Mouse (Mus musculus) stomach, embryonic 14.5 days (tissue): ENCODE data around the gene Slc5a11. TPM values are rescaled to one million over a fixed set of nuclear protein-coding genes. Genes with fewer than 3 reads are reported as not detected.

Experiments used
- ATAC-seq: fragments of 200-750 bp; cut with Nextera tagmentation; 2 replicates; pipeline ENCODE4 v1.8.0; 2017; ENCODE audit warnings: low read depth, moderate TSS enrichment; ENCODE audit not compliant: insufficient number of reproducible peaks, insufficient read depth, low FRiP score
- H3K27ac ChIP-seq: fragments of 300-500 bp; sonication (generic); 2 replicates; pipeline ENCODE4 v1.5.1; 2014; ENCODE audit warnings: mild to moderate bottlenecking, low read length, moderate library complexity, mixed read lengths
- H3K27me3 ChIP-seq: fragments of 300-500 bp; sonication (generic); 2 replicates; pipeline ENCODE4 v1.6.1; 2014; ENCODE audit warnings: low read length, control low read depth, mixed read lengths; ENCODE audit not compliant: control insufficient read depth, insufficient read depth
- H3K36me3 ChIP-seq: fragments of 300-500 bp; sonication (generic); 2 replicates; pipeline ENCODE4 v1.6.1; 2014; ENCODE audit warnings: mild to moderate bottlenecking, control low read depth, low read length, moderate library complexity, mixed read lengths; ENCODE audit not compliant: control insufficient read depth, insufficient read depth
- H3K4me1 ChIP-seq: fragments of 300-500 bp; sonication (generic); 2 replicates; pipeline ENCODE4 v1.6.1; 2014; ENCODE audit warnings: low read length, control low read depth, mixed read lengths; ENCODE audit not compliant: control insufficient read depth, insufficient read depth
- H3K4me2 ChIP-seq: fragments of 300-500 bp; sonication (generic); replicated peaks from 2 replicates; pipeline ENCODE4 v1.6.1; 2014; ENCODE audit warnings: low read depth, low read length, control low read depth
- H3K4me3 ChIP-seq: fragments of 300-500 bp; sonication (generic); 2 replicates; pipeline ENCODE4 v1.5.1; 2014; ENCODE audit warnings: low read depth, low read length, control low read depth
- H3K9ac ChIP-seq: fragments of 300-500 bp; sonication (generic); replicated peaks from 2 replicates; pipeline ENCODE4 v1.6.1; 2014; ENCODE audit warnings: low read depth, mild to moderate bottlenecking, control low read depth, low read length, moderate library complexity, mixed read lengths
- H3K9me3 ChIP-seq: fragments of 300-500 bp; sonication (generic); 2 replicates; pipeline ENCODE4 v1.6.1; 2016; ENCODE audit warnings: low read depth, low read length, control low read depth; ENCODE audit not compliant: control insufficient read depth
- WGBS: fragments of 180-500 bp; shearing (Covaris S2); extraction: QIAGEN DNeasy Blood & Tissue Kit; methylation state at CpG from one replicate; pipeline ENCODE4 v1.1.7; 2014; 5-methylcytosine and 5-hydroxymethylcytosine counted together
- polyA plus RNA-seq: library from polyadenylated mRNA; unstranded; fragments of >200 nt; fragmentation: Nextera tagmentation; extraction: Ambion mirVana; gene quantifications from 2 replicates; pipeline ENCODE4 v1.2.1, GENCODE M21; 2014

Gene Slc5a11
- polyA plus RNA-seq, 1 experiment from 2014 or later = 0.20 TPM

DNA sequence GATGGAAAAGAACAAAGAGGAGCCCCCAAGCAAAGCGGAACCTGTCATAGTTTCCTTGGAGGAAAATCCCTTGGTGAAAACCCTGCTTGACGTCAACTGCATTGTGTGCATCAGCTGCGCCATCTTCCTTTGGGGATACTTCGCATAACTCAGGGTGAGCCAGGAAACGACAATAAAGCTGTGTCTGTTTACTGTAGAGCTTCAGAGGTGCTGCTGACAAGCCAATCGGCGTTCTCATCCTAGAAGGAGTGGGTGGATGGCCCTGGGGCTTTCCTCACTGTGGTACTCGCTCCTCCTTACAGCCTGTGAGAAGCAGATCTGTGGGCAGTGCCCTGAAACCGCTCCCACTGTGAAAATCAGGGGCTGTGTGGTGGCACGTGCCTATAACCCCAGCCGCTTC is 58.5 kb downstream of the Slc5a11 start:
- H3K4me1 ChIP-seq = no peaks in the 10 kb centered on the region
- no peaks in the 10 kb centered on the region for H3K9me3 ChIP-seq
- 66% methylated on average over 11 of the region's 11 CpGs for WGBS
- no peaks in the 10 kb centered on the region for H3K36me3 ChIP-seq
- no peak overlapping the region for H3K9ac ChIP-seq
- no peak overlapping the region for H3K4me3 ChIP-seq
- H3K27me3 ChIP-seq = no peaks in the 10 kb centered on the region
- no peak overlapping the region for H3K27ac ChIP-seq
- no peak overlapping the region for H3K4me2 ChIP-seq
- no peak for ATAC-seq

DNA sequence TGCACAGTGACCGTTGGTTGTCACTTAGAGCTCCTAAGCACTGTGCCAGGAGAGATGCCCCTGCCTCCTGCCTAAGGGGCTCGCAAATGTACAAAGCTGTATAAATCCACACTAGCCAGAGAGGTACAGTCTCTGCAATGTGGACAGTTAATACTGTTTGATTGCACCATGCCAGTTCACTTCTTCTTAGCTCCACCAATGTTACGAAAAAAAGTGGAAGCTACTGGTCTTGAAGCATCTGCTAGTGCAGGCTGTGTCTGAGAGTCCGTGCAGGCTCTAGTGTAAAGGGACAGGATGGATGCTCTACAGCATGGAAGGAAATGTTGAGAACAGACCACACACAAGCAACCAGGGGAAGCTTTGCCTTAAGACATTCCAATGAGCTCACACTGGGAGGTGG is 62.0 kb downstream of the Slc5a11 start:
- H3K4me3 ChIP-seq = no peak overlapping the region
- H3K4me2 ChIP-seq = no peak overlapping the region
- H3K27ac ChIP-seq = no peak overlapping the region
- no peaks in the 10 kb centered on the region for H3K4me1 ChIP-seq
- H3K9me3 ChIP-seq = no peaks in the 10 kb centered on the region
- no peaks in the 10 kb centered on the region for H3K27me3 ChIP-seq
- no peak for ATAC-seq
- no peak overlapping the region for H3K9ac ChIP-seq
- H3K36me3 ChIP-seq = peaks cover 15% of the 10 kb centered on the region; the same call in 1 of the 2 replicates
- 87% methylated on average over 4 of the region's 4 CpGs for WGBS

DNA sequence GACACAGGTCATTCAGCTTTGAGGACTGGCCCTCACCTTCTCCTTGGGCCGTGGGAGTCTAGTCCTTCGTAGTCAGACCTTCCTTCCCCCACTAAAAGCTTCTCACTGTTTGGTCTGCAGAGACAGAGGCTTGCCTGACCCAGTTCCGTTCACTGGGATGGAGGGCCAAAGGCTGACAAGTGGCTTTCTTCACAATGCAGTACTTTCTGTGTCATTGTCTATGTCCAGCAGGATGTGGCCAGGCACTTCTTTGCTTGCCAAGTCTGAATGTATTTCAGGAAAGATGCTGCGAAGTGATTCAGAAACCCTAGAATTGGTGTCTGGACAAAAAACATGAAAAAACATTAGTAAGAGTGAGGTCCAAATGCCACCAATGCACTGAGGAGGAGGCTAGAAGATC is 65.2 kb downstream of the Slc5a11 start:
- ATAC-seq = no peak
- Histone ChIP-seq H3K27ac (no peak overlapping the region), H3K36me3 (peaks cover 15% of the 10 kb centered on the region; the same call in 1 of the 2 replicates), H3K4me1 (no peaks in the 10 kb centered on the region), H3K4me3 (no peak overlapping the region), H3K9ac (no peak overlapping the region), H3K9me3 (no peaks in the 10 kb centered on the region), H3K4me2 (no peak overlapping the region), H3K27me3 (no peaks in the 10 kb centered on the region)
- WGBS = 91% methylated on average over 4 of the region's 4 CpGs

DNA sequence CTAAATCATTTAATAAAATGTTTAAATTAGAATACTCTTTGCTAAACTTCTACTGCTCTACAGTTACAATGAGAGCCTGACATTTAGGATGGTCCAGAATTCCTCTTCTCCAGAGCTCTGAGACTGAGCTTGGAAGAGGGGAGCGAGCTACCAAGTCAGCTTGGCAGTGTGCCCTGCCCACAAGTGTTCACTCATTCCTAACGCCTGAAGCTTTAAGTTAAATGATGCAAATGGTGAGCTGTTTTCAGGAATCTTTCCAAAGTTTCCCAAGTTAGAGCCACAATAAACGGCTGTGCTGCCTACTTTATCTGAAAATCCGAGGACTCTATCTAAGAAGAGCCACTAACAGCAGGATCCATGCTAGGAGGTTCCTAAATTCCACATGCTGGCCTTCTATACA is 69.2 kb downstream of the Slc5a11 start:
- no peak overlapping the region for H3K4me3 ChIP-seq
- no peak overlapping the region for H3K4me2 ChIP-seq
- H3K36me3 ChIP-seq = peaks cover 33% of the 10 kb centered on the region
- H3K27ac ChIP-seq = no peak overlapping the region
- ATAC-seq = no peak
- no peak overlapping the region for H3K9ac ChIP-seq
- H3K9me3 ChIP-seq = no peaks in the 10 kb centered on the region
- H3K4me1 ChIP-seq = no peaks in the 10 kb centered on the region
- no peaks in the 10 kb centered on the region for H3K27me3 ChIP-seq
- WGBS = 73% methylated on average over 4 of the region's 4 CpGs

DNA sequence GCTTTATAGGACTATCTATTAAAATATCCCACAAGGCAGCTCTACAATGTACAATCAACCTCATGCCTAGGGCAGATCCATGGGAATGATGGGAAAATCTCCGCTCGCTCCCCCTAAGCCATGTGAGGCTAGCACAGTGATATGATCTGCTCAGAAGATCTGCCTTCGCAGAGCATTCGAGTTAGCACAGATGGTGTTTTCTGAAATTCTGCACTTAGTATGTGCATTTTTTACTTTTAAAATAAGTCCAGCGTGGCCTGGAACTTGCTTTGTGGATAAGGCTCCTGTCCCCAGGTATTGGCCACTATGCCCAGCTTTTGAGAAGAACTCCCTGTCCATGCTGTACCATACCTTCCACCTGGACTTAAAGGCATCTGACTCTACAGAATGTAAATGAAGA is 71.3 kb downstream of the Slc5a11 start:
- H3K27me3 ChIP-seq = no peaks in the 10 kb centered on the region
- H3K9ac ChIP-seq = no peak overlapping the region
- H3K4me3 ChIP-seq = no peak overlapping the region
- H3K36me3 ChIP-seq = peaks cover 28% of the 10 kb centered on the region
- no peak for ATAC-seq
- H3K27ac ChIP-seq = no peak overlapping the region
- no peak overlapping the region for H3K4me2 ChIP-seq
- H3K9me3 ChIP-seq = no peaks in the 10 kb centered on the region
- WGBS = 96% methylated on average over 5 of the region's 5 CpGs
- H3K4me1 ChIP-seq = no peaks in the 10 kb centered on the region

DNA sequence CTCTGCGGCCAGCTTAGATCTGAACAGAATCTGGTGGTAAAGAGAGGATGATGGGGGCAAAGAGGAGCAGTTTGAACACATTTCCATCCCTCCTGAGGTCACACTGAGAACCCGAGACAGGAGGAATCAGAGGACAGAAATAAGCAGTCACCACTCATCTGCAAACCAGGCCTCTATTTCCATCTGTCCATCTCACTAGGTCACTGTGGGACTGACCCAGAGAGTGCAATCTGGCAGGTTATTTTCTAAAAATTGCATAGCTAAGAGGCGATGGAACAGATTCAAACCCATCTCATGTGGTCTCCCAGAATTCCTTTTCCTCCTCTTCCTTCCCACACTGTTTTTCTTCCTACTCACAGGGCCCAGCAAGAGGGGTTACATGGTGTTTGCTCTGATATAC is 73.3 kb downstream of the Slc5a11 start:
- no peak overlapping the region for H3K4me2 ChIP-seq
- H3K4me3 ChIP-seq = no peak overlapping the region
- no peaks in the 10 kb centered on the region for H3K9me3 ChIP-seq
- no peak for ATAC-seq
- no peak overlapping the region for H3K9ac ChIP-seq
- 87% methylated on average over 3 of the region's 3 CpGs for WGBS
- H3K27ac ChIP-seq = no peak overlapping the region
- no peaks in the 10 kb centered on the region for H3K4me1 ChIP-seq
- peaks cover 37% of the 10 kb centered on the region for H3K36me3 ChIP-seq
- no peaks in the 10 kb centered on the region for H3K27me3 ChIP-seq

DNA sequence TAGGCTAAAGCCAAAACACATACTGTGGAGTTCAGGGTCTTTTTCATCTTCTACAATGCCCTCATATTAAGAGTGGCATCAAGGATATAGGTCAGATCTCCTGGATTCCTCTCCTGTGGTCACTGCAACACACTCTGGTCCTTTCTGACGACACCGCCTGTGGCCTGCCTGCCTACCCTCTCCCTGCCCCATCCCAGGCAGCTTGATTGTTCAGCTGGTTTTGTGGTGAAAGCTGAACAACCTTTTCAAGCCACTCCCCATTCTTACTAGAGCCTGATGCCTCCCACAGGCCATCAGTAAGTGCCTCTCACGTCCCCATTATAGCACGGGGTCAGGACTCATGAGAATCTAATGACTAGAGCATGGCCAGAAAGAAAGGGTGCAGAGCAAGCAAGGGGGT is 74.6 kb downstream of the Slc5a11 start:
- 76% methylated on average over 4 of the region's 4 CpGs for WGBS
- Histone ChIP-seq H3K4me1 (no peaks in the 10 kb centered on the region), H3K4me2 (no peak overlapping the region), H3K27ac (no peak overlapping the region), H3K4me3 (no peak overlapping the region), H3K9me3 (no peaks in the 10 kb centered on the region), H3K36me3 (peaks cover 42% of the 10 kb centered on the region), H3K27me3 (no peaks in the 10 kb centered on the region), H3K9ac (no peak overlapping the region)
- ATAC-seq = no peak

DNA sequence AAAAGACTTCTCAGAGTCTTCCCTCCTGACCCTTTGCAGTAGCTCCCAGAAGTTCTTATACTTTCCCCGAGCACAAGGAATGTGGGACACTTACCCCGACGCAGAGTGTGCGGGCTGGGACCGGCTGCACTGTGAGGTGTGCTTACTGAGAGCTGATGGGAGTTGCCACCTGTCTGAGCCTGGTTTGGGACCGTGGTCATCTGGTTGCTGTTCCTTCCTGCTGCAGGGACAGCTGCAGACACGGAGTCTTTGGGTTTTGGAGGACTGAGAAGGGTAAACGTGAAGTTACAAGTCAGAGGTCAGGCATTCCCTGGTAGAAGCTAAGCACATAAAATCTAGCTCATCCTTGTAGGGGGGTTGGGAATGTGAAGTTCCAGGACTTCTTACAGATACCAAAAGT is 77.4 kb downstream of the Slc5a11 start:
- Histone ChIP-seq H3K36me3 (peaks cover 42% of the 10 kb centered on the region), H3K9ac (no peak overlapping the region), H3K4me1 (no peaks in the 10 kb centered on the region), H3K27me3 (no peaks in the 10 kb centered on the region), H3K9me3 (no peaks in the 10 kb centered on the region), H3K4me2 (no peak overlapping the region), H3K27ac (no peak overlapping the region), H3K4me3 (no peak overlapping the region)
- ATAC-seq = no peak
- 81% methylated on average over 8 of the region's 8 CpGs for WGBS

DNA sequence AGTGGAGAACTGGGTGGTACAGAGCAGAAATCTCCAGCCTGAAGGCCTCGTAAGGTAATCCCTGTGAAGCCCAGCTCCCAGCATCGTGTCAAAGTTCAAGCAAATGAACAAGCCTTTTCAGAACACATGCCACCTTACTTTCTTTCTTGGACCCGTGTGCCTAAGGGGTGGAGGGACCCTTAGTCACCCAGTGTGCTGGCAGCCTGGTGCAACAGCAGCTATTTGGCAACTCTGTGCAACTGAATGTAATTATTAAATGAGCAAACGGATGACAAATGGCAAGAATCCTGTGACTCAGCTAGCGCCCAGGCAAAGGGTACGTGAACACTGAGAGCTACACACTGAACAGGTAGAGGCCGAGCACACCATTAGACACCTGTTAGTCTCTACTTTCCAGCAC is 79.3 kb downstream of the Slc5a11 start:
- H3K9me3 ChIP-seq = no peaks in the 10 kb centered on the region
- no peaks in the 10 kb centered on the region for H3K27me3 ChIP-seq
- 80% methylated on average over 7 of the region's 7 CpGs for WGBS
- no peak for ATAC-seq
- H3K4me3 ChIP-seq = no peak overlapping the region
- H3K27ac ChIP-seq = no peak overlapping the region
- no peak overlapping the region for H3K9ac ChIP-seq
- peaks cover 42% of the 10 kb centered on the region for H3K36me3 ChIP-seq
- no peaks in the 10 kb centered on the region for H3K4me1 ChIP-seq
- H3K4me2 ChIP-seq = no peak overlapping the region
